Mouse (Mus musculus) CD4-positive, CD25-positive, alpha-beta regulatory T cell, adult 2 months (primary cell): ENCODE data around the gene Spata17.
A peak's percentile ranks its signal among the peaks of the same experiment; 100 is the strongest.

Experiments used
- DNase-seq: peaks from one replicate; pipeline ENCODE4 v3.0.0-alpha.2; 2012; ENCODE audit warnings: low read depth, low spot score

Spata17 gene

DNA sequence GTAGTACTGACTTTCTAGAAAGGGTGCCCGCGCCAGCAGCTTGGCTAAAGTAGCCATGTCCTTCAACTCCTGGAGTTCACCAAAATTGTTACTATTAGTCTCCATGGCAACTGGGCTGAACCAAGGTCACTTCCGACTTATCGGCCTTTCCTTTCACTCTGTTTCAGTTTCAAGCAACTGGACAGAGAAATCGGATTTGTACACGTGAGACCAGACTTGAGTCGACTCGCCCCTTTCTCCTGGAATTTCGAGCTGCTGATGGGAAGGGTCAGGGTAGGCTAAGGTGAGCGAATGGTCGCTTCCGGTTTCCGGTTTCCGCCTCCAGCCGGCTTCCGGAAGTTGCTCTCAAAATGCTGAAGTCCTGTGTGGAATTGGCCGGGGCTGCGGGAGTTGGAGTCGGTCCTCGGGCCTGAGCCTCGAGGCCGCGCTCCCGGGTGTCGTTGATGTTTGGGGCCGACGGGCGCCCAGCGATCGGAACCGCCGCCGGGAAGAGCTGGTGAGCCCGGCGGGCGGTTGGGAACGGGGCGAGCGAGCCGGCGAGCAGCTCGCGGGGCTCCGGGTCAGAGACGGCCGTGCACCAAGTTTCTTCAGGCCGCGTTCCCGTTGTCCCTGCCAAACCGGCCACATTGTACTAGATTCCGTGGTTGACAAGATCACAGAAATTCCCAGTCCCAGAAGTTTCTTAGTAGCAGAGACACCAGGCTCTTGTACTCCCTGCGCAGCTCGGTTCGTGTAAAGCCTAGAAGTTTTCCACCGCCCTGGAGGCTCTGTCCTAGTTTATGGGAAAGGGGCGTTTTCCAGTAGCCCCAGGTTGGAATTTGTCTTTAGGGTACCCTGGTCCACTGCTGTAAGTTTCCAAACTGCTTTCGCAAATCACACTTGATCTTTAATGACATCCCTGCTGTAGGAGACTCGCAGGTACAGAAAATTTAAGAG lies at the start of gene Spata17, which contains the start of gene Gpatch2:
TSS of gene Spata17 (minus strand) at position 285 of the 936 bp plus-strand sequence.
TSS of gene Gpatch2 (plus strand) at position 328 of the 936 bp plus-strand sequence.
- peak; percentile 80 for DNase-seq

DNA sequence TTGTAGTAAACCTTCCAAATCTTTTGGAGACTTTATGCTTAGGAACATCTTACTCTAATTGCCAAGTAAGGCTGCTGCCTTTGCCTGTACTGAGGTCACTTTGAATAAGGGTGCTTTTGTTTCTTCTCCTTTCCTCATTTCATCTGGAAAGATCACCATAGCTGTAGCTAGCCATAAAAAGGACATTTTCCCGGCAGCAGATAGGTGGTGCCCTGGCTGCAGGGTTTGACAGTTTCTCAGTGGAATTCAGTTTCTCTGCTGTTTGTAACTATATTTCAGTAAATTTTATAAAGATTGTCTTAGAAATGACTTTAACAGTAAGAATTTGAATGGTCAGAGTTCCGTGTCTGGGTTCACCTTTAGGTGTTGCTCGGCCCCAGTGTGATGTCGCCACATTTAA lies 43.5 kb upstream of the Spata17 start:
- DNase-seq: no peak

DNA sequence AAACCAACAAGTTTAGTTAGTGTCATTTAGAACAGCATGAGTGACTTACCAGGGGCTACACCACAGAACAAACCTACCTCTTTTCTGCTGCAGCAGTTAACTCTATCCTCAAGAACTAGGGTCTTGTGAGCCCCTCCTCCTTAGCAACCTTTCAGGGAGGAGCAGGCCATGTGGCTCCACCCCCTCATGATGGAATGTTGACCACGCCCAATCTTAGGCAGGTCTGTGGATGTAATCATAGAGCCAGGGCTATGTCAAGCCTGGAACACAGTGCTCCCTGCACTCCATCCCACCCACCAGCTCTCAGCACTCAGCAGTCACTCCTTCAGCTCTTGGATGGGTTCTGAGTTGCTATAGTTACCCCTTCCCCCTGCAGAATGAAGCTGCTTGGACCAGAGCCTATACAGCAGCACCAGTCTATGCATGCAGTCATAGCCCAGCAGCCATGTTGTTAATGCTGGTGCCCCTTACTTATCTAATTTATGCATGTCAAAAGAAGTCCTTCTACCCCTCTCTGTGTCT lies 35.5 kb upstream of the Spata17 start:
- no peak for DNase-seq

DNA sequence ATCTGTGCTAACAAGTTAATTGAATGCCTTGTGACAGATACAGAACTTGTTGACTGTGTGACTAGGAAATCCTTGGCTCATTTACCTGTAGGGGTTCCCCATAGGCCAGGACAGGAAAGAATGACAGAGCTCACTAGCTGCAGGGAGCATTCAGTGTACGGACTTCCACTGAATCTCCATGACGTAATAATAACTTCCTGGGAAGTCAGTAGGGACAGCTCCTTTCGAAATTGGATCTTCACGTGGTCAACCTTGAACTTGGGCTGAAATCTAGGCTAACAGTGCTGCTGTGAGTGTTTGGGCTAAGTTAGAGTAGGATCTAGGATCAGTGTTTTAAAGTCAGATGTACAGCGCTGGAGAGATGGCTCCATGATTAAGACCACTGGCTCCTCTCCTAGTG lies 29.5 kb upstream of the Spata17 start:
- no peak for DNase-seq

DNA sequence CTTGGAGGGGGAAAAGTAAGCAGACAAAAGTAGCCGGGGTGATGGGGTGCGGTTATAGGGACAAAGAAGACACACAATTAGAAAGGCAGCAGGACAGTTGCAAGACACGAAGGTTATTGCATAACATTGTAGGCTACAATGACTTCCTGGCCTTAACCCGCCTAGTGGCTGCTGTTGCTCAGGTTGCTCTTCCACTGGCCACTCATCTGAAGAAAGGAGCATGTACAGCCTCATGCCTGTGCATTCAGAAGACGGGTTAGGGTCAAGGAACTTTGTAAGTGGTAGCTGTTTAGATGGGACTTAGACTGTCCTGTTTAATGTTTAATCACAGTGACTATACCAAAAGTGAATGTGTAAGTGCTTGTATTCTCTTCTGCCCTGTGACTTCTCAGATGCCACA lies 26.1 kb upstream of the Spata17 start:
- no peak for DNase-seq

DNA sequence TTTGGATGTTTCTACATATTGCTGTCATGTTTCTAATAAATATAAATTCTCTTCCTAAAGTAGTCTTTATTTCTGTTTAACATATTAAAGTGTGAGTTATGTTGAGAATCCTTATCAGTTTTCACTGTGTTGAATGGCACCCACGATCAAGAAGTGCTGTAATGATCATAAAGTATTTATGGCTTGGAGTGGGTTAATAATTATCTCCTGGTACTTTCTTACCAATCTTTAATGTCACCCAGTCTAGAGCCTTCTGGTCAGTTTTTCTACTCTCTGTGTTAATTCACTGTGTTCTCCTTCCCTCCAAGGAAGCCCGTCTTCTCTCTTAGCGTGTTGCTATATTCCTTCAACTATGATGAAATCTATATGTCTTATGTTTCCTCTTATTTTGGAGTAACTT lies 25.0 kb upstream of the Spata17 start:
- DNase-seq: no peak

DNA sequence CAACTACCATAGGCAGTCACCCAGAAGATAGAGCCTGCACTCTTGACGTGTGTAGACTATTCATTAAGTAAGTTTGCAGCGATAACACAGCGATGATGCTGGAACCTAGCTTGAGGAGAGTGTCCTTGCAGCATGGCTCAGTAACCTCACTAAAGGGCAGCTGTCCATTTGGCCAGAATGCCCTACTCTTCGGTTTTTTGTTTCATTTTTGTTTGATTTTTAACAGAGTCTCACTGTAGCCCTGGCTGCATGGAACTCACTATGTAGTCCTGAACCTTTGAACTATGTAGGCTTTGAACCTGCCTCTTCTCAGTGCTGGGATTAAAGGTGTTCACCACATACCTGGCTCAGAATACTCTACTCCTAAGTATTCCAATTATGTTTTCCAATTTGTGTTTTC lies 22.8 kb upstream of the Spata17 start:
- no peak for DNase-seq

DNA sequence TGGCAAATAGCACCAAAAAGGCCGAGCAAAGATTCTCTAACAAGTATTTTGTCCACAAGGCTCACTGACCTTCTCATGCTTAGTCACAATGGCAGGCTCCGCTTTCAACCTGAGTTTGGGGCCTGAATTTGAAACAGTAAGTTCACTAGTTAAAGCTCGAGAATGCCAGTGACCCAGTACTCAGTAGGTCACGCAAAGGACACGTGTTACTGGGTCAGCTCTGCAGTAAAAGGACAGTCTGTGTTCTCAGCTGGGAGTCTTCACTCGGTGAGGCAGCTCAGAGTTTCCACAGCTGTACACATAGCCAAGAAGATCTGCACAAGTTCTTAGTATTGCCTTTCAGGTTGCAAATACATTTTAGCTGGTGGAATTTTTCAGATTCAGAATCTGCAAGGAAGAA lies 21.0 kb upstream of the Spata17 start:
- no peak for DNase-seq

DNA sequence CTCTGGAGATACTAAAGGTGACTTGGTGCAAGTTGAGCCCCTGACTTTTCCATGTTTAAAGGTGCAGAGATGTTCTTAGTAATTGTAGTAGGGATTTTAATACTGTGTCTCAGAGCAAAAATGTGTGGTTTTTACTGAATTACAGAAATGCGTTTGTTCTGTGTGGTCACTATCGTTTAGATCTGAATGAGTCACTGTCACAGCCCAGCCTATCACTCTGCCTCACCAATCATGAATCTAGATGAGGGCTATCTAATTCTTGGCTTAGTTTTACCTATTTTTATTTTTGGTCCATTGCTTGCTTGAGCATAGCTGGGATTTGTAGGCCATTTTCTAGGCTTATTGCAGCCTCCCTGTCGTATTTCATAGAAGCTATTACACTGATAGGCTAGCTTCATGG lies 19.9 kb upstream of the Spata17 start:
- no peak for DNase-seq

DNA sequence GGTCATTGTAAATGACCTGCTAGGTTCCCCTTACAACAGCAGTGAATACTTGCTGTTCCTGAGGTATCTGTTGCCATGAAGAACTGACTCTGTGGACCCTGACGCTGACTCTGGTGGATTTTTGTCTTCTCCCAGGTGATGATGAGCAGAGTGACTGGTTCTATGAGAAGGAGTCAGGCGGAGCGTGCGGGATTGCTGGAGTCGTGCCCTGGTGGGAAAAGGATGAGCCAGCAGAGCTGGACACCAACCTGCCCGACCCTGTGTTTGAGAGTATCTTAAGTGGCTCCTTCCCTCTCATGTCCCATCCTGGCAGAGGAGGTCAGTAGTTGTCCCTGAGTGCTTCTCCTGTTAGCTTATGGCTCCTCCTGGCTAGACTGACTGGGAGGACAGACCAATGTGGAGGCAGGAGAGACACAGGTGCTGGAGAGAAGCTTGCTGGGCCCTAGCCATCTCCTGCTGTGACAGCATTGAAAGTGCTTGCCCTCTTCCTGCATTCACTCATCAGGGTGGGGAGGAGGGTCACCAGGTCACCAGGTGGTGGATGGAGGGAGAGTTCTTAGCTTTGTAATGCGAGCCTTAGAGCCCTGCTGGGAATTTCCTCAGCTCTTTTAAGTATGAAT lies 17.8 kb upstream of the Spata17 start:
- DNase-seq: no peak

DNA sequence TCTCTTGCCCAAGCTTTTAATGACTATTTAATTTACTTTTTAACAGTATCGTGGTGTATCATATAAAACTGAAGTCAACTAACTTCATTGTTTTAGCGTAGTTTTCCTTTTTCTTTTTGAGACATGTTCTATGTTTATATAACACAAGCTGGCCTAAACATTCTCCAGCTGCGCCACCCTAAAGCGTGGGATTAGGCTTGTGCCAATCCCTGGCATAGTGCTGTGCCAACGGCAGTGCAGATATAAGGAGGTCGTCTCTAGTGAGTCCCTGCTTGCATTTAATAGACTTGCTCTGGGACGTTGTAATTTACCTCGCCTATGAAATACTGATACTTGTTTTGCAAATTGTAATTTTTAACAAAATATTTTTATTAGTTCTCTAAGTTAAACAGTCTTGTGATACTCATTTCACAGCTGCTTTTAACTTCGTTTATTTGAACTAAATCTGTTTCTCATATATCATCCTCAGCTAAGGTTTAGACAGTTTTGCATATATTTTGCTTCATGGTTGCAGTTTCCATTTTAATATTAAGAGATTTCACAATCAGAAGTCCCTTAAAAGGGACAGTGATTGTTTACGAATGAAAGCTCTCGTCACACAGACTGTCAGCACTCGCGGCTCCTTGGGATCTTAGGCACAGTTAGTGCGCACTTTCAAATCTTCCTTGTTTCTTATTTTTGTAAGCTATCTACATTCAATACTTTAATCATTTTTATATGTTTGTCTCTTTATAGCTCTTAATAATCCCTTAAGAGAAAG lies 17.1 kb upstream of the Spata17 start:
- DNase-seq: no peak

DNA sequence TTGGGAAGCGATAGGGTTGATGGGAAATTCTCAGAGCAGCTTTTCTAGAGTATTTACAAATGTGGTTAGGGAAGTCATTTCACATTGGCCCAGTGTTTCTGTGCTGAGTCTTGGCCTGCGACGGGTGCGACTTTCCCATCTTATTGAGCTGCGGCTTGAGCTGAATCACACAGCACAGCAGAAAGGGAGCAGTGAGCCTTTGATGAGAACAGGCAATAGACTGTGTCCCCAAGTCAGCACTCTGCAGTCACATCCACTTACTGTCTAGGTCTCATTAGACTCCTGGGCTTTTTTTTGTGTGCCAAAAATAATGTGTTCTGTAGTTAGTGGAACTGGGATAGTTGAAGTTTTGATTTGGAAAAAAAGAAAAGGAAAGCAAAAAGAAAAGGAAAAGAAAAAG lies 15.0 kb upstream of the Spata17 start:
- DNase-seq: no peak

DNA sequence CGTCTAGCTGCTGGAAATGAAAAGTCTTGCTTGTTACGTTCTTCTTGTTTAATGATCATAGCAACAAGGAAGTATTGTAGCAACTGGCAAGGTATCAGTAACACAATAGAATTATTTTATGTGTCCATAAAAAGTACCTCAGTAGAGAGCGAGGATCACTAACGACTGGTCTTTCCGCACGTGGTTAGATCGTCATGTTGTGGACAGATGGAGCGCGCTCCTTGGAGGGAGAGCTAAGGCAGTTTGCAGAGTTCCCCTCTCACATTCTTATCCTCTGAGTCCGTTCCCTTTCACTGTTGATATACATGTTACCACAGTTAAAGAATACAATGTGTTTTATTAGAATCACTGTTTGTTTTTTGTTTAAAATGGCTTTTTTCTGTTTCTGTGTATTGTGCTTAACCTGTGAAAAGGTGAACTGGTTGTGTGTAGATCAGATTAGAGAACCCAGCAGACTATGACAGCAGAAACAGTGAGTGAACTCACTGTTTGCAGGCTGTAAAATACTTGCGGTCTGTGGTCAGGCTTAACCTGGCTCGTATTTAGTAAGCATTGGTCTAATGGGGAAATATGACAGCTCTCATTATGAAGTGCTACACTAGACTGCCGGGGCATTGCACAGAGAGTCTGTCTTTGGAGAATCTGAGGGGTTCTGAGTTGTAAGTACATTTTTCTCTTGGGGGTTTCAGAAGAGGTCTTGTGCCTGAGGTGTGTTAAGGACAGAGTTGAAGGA lies 13.3 kb upstream of the Spata17 start:
- peak; percentile 51 for DNase-seq

DNA sequence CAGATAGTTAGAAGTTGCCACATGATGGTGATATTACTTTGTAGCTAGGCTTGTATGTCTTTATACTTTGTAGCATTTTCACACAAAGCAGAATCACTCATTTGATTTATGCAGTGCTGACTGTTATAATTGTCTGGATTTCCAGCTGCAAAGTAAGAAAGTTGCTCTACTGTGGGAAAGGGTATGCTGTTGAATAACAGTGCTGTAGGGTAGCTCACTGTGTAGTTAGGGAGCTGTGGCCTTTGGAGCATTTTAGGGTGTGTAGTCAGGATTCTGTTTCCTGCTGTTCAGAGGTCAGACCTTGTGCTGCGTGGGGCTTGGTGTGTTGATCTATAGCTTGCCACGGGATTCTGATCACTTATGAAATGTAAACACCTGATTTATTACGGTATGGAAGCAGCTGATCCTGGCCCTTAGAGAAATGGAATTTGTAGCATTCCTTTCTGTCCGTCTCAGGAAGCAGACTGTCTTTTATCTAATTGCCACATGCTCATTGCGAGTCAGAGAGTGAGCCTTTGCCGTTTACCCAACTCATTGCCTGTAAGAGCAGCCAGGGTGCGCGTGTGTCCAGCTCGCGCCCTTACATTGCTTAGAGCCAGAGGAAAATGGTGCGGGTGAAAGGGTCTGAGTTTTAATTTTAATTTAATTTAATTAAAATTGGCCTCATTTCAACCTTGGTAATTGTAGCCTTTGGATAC lies 11.2 kb upstream of the Spata17 start:
- DNase-seq: no peak

DNA sequence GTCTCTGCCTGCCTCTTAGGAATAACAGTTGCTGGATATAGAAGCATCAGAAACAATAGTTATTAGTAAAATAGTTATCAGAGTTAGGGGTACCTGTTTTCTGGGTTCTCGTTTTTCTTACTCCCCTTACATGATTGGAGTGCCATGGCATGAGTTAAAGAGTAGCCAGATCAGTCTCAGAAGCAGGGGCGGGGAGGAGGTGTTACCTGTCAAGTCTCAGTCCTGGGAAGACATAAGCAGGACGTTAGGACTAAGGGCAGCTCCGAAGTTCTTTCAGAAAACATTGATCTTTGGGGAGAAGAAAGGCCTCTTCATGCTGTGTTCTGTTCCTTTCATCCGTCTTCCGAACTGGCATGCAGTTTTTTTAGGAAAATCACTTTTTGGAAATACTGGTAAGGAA lies 5.5 kb upstream of the Spata17 start:
- DNase-seq: no peak

DNA sequence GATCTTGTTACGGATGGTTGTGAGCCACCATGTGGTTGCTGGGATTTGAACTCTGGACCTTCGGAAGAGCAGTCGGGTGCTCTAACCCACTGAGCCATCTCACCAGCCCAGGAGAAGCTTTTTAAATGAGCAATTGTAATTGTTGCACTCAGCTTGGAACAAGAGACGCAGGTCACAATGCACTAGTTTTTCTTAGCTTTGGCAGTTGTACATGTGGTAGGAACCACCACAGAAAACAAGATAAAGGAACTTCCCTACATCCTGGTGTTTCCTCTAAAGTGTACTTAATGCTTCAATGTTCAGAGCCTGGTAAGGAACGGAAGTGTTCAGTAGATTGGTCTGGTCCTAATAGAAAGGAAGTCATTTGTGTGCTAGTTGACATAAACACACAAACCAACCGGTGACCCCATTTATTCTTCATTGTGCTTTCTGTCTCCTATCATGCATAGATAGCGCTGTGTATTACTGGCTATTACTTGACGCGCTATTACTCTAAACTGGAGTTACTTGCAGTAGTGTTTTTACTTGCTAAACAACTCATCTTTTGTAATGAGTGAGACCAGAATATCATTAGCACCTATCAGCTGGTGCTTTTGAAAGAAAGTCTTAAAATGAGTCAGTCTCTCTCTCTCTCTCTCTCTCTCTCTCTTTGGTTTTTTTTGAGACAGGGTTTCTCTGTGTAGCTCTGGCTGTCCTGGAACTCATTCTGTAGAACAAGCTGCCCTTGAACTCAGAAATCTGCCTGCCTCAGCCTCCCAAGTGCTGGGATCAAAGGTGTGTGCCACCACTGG lies 1.6 kb upstream of the Spata17 start:
- DNase-seq: no peak

DNA sequence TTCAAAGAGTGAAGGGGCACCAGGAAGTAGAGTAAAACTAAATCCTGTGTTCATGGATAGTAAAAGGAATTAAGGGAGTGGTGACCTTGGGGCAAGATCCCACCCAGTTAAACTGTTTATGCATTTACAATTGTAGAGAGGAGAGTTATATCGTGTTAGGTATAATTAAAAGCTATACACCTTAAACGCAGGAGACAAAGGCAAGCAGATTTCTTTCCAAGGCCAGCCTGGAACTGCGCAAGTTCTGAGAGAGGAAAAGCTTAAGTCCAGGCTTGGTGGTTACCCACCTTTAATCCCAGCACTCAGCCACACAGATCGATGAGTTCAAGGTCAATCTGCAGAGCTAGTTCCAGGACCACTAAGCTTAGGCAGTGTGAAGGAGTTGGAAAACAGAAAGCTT lies 4.5 kb downstream of the Spata17 start:
- no peak for DNase-seq

DNA sequence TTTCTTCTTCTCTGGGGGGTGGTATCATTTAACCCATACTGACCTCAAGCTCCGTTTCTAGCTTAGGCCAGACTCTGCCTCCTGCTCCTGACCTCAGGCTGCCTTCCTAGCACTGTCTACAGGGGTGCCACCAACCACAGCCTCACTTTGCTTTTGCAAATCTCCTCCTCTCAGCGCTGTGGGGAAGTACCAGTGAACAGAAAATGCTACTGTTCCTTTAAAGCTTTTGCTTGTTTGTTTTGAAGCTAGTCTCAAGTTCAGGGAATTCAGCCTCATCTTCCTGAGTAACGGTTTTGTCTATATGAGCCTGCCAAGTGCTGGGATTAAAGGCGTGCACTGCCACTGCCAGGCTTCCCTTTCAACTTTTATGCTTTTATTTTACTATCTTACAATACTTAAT lies 5.8 kb downstream of the Spata17 start:
- no peak for DNase-seq

DNA sequence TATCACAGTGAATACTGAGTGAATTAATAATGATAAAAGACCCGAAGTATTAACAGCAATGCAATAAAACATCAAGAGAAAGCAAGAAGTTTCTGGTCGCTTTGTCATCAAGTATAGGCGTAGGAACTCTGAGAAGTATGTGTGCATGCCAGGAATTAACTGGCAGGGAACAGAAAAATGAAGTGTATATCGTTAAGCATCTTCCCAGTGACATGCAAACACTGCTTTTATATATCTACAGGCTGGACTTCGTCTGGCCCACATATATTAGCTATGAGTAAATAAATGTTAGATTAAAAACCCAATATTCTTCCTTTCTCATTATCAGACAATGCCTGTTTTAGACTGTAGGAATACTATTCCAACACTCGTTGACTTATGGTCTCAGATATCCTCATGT lies 9.8 kb downstream of the Spata17 start:
- no peak for DNase-seq

DNA sequence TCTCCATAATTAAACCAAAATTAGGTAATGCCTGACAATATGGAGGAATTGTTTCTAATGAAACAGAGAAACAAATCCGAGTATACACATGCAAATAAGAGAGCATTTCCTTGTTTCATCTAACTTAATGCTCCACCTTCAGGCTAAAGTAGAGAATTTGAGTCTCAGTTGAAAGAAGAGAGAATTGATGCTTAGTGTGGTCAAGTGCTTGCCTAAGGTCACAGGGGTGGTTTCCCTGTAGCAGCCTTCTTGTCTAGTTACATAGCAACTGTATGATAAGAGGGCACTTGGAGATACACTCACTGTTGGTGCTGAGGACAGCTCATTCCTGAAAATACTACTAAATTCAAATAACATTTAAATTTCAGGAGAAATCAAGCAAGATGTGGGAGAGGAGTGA lies 36.7 kb downstream of the Spata17 start:
- DNase-seq: no peak
